Mouse (Mus musculus) midbrain, embryonic 16.5 days (tissue): ENCODE measurements around the gene Hnrnpab. TPM values are rescaled to one million over a fixed set of nuclear protein-coding genes. Genes with fewer than 3 reads are reported as not detected.
"Not testable (repeated sequence)": the region's sequence is repeated elsewhere in the genome, so short reads cannot be mapped to it uniquely, and the experiment has no call there.

Source experiments
- ATAC-seq: fragments of 200-750 bp; cut with Nextera tagmentation; 2 replicates; pipeline ENCODE4 v1.8.0; 2017; ENCODE audit warnings: moderate TSS enrichment
- H3K27ac ChIP-seq: fragments of 300-500 bp; sonication (generic); 2 replicates; pipeline ENCODE4 v1.5.1; 2014; ENCODE audit warnings: mild to moderate bottlenecking, low read length, mixed read lengths
- H3K27me3 ChIP-seq: fragments of 300-500 bp; sonication (generic); 2 replicates; pipeline ENCODE4 v1.6.1; 2014; ENCODE audit warnings: low read depth, low read length, mixed read lengths; ENCODE audit not compliant: control insufficient read depth, insufficient read depth
- H3K36me3 ChIP-seq: fragments of 300-500 bp; sonication (generic); 2 replicates; pipeline ENCODE4 v1.6.1; 2014; ENCODE audit warnings: mild to moderate bottlenecking, low read length, moderate library complexity, mixed read lengths; ENCODE audit not compliant: control insufficient read depth, insufficient read depth
- H3K4me1 ChIP-seq: fragments of 300-500 bp; sonication (generic); 2 replicates; pipeline ENCODE4 v1.6.1; 2014; ENCODE audit warnings: mild to moderate bottlenecking, low read length, mixed read lengths; ENCODE audit not compliant: control insufficient read depth, insufficient read depth
- H3K4me2 ChIP-seq: fragments of 300-500 bp; sonication (generic); 2 replicates; pipeline ENCODE4 v1.6.1; 2014; ENCODE audit warnings: mild to moderate bottlenecking, low read length, mixed read lengths
- H3K4me3 ChIP-seq: fragments of 300-500 bp; sonication (generic); 2 replicates; pipeline ENCODE4 v1.5.1; 2014; ENCODE audit warnings: low read depth, mild to moderate bottlenecking, low read length, moderate library complexity, mixed read lengths
- H3K9ac ChIP-seq: fragments of 300-500 bp; sonication (generic); 2 replicates; pipeline ENCODE4 v1.6.1; 2014; ENCODE audit warnings: low read depth, low read length, mixed read lengths
- H3K9me3 ChIP-seq: fragments of 300-500 bp; sonication (generic); replicated peaks from 2 replicates; pipeline ENCODE4 v1.6.1; 2014; ENCODE audit warnings: mild to moderate bottlenecking, low read length, mixed read lengths; ENCODE audit not compliant: control insufficient read depth, poor library complexity, severe bottlenecking
- WGBS: fragments of 180-500 bp; shearing (Covaris S2); extraction: QIAGEN DNeasy Blood & Tissue Kit; methylation state at CpG from one replicate; pipeline ENCODE4 v1.1.7; 2014; 5-methylcytosine and 5-hydroxymethylcytosine counted together
- polyA plus RNA-seq: library from polyadenylated mRNA; unstranded; fragments of >200 nt; fragmentation: Nextera tagmentation; extraction: Ambion mirVana; gene quantifications from 2 replicates; pipeline ENCODE4 v1.2.1, GENCODE M21; 2015

Hnrnpab gene
- polyA plus RNA-seq, 1 experiment from 2014 or later, result 273 TPM

- Histone ChIP-seq H3K4me3 (no peak overlapping the region), H3K27ac (no peak overlapping the region), H3K9me3 (no peaks in the 10 kb centered on the region), H3K4me2 (peak overlapping the region; percentile 5; the same call in 1 of the 2 replicates), H3K36me3 (no peaks in the 10 kb centered on the region; the same call in 1 of the 2 replicates), H3K4me1 (peaks cover 15% of the 10 kb centered on the region), H3K27me3 (no peaks in the 10 kb centered on the region), H3K9ac (no peak overlapping the region)
- no peak for ATAC-seq
- WGBS, result 3% methylated on average over 17 of the region's 17 CpGs
Measured at GRCm38 (mm10) chr11:51637971-51638414, 31.3 kb upstream of the Hnrnpab start.

DNA sequence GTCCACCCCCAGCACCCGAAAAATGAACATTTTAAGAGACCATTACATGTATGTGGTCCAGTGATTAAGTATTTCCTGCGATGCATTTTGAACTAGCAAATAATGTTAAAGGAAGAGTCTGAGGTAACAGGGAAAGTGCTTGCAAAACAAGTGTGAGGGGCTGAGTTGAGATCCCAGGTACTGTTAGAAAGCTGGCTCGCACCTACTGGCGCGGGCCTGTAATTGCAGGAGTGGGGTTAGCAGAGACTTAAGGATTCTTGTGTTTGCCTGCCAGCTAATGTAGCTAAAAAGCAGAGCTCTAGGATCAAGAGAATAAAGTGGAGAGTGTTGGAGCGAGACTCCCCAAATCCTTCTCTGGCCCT lies 29.7 kb upstream of the Hnrnpab start:
- H3K9me3 ChIP-seq, result no peaks in the 10 kb centered on the region
- peak overlapping the region; percentile 79 for H3K27ac ChIP-seq
- H3K4me1 ChIP-seq, result peaks cover 15% of the 10 kb centered on the region
- H3K36me3 ChIP-seq, result no peaks in the 10 kb centered on the region
- peak; percentile 55 for ATAC-seq
- H3K9ac ChIP-seq, result peak overlapping the region; percentile 82
- H3K4me3 ChIP-seq, result peak overlapping the region; percentile 75
- peak overlapping the region; percentile 78 for H3K4me2 ChIP-seq
- 2% methylated on average over 6 of the region's 6 CpGs for WGBS
- no peaks in the 10 kb centered on the region for H3K27me3 ChIP-seq

GRCm38 (mm10) chr11:51635525-51636322 lies 29.1 kb upstream of the Hnrnpab start, which contains the start of gene Rmnd5b:
TSS of gene Rmnd5b (minus strand) at chr11:51635896.
- peak within 1 kb of the TSS; percentile 79 for H3K27ac ChIP-seq
- peak within 1 kb of the TSS; percentile 75 for H3K4me3 ChIP-seq
- H3K36me3 ChIP-seq, result no peaks in the 10 kb centered on the region
- H3K4me1 ChIP-seq, result peaks cover 15% of the 10 kb centered on the region
- peak within 1 kb of the TSS; percentile 78 for H3K4me2 ChIP-seq
- H3K9ac ChIP-seq, result peak within 1 kb of the TSS; percentile 82
- ATAC-seq, result peak; percentile 94
- no peaks in the 10 kb centered on the region for H3K27me3 ChIP-seq
- H3K9me3 ChIP-seq, result no peaks in the 10 kb centered on the region
- WGBS, result under 1% methylated on average over 59 of the region's 61 CpGs

- Histone ChIP-seq H3K27ac (peak overlapping the region; percentile 79), H3K9me3 (no peaks in the 10 kb centered on the region), H3K4me1 (peaks cover 15% of the 10 kb centered on the region), H3K9ac (peak overlapping the region; percentile 82), H3K4me3 (peak overlapping the region; percentile 75), H3K27me3 (no peaks in the 10 kb centered on the region), H3K4me2 (peak overlapping the region; percentile 78), H3K36me3 (no peaks in the 10 kb centered on the region)
- ATAC-seq, result peak; percentile 2; the same call in 1 of the 2 replicates
- 17% methylated on average over 6 of the region's 6 CpGs for WGBS
Measured at GRCm38 (mm10) chr11:51635127-51635524, 28.5 kb upstream of the Hnrnpab start.

DNA sequence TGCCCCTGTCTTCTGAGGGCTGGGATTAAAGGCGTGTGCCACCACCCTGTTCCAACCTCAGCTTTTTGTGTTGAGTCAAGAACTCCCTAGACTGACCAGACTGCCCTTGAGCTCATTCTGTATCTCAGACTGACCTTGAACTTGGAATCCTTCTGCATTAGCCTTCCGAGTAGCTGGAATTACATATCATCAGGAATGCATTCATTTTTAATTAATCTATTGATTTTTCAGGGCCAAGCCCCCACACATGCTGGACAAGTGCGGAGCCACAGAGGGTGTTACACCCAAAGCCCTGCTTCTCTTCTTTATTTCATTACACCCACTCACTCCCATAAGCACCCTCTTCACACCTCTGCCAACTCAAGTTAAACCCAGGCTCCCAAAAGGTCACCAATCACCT lies 27.1 kb upstream of the Hnrnpab start:
- Histone ChIP-seq H3K4me2 (no peak overlapping the region), H3K36me3 (no peaks in the 10 kb centered on the region), H3K9ac (no peak overlapping the region), H3K4me1 (peaks cover 15% of the 10 kb centered on the region), H3K27me3 (no peaks in the 10 kb centered on the region), H3K9me3 (no peaks in the 10 kb centered on the region), H3K27ac (no peak overlapping the region), H3K4me3 (no peak overlapping the region)
- ATAC-seq, result no peak
- WGBS, result 90% methylated on average over 3 of the region's 3 CpGs

DNA sequence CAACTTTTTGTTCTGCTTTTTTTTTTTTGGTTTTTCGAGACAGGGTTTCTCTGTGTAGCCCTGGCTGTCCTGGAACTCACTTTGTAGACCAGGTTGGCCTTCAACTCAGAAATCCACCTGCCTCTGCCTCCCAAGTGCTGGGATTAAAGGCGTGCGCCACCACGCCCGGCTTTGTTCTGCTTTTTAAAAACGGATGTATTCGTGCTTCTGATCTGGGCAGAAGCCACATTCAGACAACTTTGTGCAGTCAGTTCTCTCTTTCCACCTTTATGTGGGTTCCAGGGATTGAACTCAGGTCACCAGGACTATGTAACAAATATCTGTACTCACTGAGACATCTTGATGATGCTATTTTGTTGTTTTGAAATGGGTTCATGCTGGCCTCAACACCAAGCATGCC lies 26.6 kb upstream of the Hnrnpab start:
- 94% methylated on average over 7 of the region's 7 CpGs for WGBS
- not testable (repeated sequence) for H3K27ac ChIP-seq, H3K36me3 ChIP-seq, H3K27me3 ChIP-seq, H3K9ac ChIP-seq, H3K9me3 ChIP-seq, ATAC-seq, H3K4me3 ChIP-seq, H3K4me2 ChIP-seq
- peaks cover 15% of the 10 kb centered on the region for H3K4me1 ChIP-seq

- H3K27ac ChIP-seq, result no peak overlapping the region
- no peaks in the 10 kb centered on the region for H3K36me3 ChIP-seq
- H3K4me2 ChIP-seq, result no peak overlapping the region
- no peaks in the 10 kb centered on the region for H3K9me3 ChIP-seq
- no peak overlapping the region for H3K9ac ChIP-seq
- WGBS, result 87% methylated on average over 6 of the region's 6 CpGs
- no peaks in the 10 kb centered on the region for H3K27me3 ChIP-seq
- H3K4me3 ChIP-seq, result no peak overlapping the region
- H3K4me1 ChIP-seq, result peaks cover 15% of the 10 kb centered on the region
- no peak for ATAC-seq
Measured at GRCm38 (mm10) chr11:51632130-51632753, 25.6 kb upstream of the Hnrnpab start.

GRCm38 (mm10) chr11:51629651-51630314 lies 23.1 kb upstream of the Hnrnpab start:
- no peak overlapping the region for H3K4me3 ChIP-seq
- H3K36me3 ChIP-seq, result peaks cover 8% of the 10 kb centered on the region
- peaks cover 4% of the 10 kb centered on the region for H3K4me1 ChIP-seq
- no peak for ATAC-seq
- no peaks in the 10 kb centered on the region for H3K27me3 ChIP-seq
- H3K4me2 ChIP-seq, result no peak overlapping the region
- WGBS, result 85% methylated on average over 15 of the region's 15 CpGs
- no peak overlapping the region for H3K27ac ChIP-seq
- no peak overlapping the region for H3K9ac ChIP-seq
- no peaks in the 10 kb centered on the region for H3K9me3 ChIP-seq

- H3K9ac ChIP-seq, result no peak overlapping the region
- no peaks in the 10 kb centered on the region for H3K27me3 ChIP-seq
- 89% methylated on average over 8 of the region's 8 CpGs for WGBS
- H3K9me3 ChIP-seq, result no peaks in the 10 kb centered on the region
- H3K4me2 ChIP-seq, result no peak overlapping the region
- peaks cover 22% of the 10 kb centered on the region for H3K36me3 ChIP-seq
- H3K27ac ChIP-seq, result no peak overlapping the region
- H3K4me3 ChIP-seq, result no peak overlapping the region
- ATAC-seq, result no peak
- H3K4me1 ChIP-seq, result no peaks in the 10 kb centered on the region
Measured at GRCm38 (mm10) chr11:51627907-51628306, 21.3 kb upstream of the Hnrnpab start.
